Mouse (Mus musculus) layer of hippocampus, postnatal 10 days (tissue): ENCODE measurements at regions not wholly inside any gene's neighbourhood (a gene's known extent, or its start where the extent isn't known, plus 50 kb on each side); places are given as distances from the start of the nearest gene placed in this dataset.

Source experiments
- DNase-seq, 2 experiments: peaks; one replicate each; pipeline ENCODE4 v3.0.0; 2021; ENCODE audit warnings: low spot score in 2 of 2

DNA sequence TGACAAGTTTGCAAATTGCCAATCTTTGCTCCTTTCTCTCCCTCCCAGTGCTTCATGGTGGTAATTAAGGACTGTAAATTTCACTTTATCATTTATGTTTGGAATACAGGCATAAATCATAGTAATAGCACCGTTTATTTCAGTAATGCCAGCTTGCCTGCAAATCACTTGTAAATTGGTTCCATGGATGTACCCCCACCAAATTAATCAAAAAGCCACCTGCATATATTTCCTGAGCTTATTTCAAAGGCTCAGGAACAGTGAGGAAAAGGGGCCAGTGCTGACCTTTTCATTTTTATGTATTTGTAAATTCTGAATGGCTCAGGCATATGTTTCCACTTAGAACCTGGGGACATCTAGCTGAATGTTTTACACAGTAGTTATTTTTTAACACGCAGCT lies 115.0 kb downstream of the D3Ertd751e start:
- DNase-seq: no peak

GRCm38 (mm10) chr3:41862674-41863073 lies 120.3 kb downstream of the D3Ertd751e start:
- no peak for DNase-seq

DNA sequence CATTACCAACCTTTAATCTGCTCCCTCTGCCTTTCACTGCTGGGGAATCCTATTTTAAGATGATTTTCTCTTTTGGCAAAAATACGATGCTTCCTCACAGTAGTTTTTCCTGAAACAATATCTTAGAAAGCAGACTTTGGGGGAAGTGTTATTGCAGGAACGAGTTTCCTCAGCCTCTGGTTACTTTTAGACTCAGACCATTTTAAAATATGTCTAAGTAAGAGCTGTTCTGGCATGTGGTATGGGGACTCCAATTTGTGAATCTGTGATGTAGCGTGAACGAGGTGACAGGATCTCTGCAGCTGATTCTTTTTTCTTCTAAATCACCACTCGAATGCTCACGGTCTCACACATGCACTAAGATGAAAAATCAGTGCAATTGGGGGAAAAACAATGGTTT lies 166.5 kb downstream of the D3Ertd751e start:
- DNase-seq: no peak

GRCm38 (mm10) chr3:41913190-41913589 lies 170.8 kb downstream of the D3Ertd751e start:
- DNase-seq: no peak

GRCm38 (mm10) chr3:41939843-41940242 lies 197.4 kb downstream of the D3Ertd751e start:
- DNase-seq: peak; percentile 24 to 45

- no peak for DNase-seq
These were observed 200.6 kb downstream of the D3Ertd751e start for GRCm38 (mm10) chr3:41942964-41943363.

DNA sequence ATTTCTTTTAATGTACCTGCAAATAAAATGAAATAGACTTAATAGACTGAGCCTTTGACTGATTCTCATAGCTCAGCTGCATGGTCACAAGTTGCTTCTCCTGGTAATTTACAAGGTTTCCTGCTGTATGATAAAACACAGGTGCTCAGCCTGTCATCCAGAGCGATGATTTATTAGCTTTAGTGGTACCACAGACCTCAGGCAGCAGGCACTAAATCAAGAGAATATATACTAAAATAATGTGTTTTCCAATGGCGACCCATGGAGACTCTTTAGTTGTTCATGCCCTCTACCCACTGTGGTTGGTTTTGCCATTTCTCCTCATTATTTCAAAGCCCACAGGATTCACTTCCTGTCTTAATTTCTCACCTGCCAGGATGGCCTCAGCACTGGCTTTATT lies 207.0 kb downstream of the D3Ertd751e start:
- no peak for DNase-seq

GRCm38 (mm10) chr3:41957385-41957784 lies 215.0 kb downstream of the D3Ertd751e start:
- no peak for DNase-seq

DNA sequence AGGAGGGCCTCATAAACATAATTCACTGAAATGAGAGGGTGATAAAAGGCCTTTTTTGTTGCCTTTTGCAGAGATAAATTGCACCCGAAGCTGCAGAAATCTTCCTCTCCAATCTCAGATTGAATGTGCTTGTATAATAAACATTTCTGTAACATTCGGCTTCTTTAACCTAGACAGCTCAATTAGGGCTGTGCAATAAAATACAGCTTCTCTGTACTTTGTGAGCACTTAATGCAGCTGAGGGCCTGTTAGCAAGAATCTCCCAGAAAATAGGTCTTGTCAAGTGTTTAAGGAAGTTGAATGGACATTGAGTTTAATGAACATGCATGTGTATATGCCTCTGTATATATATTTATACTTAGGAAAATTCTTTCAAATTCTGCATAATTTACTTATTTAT lies 217.8 kb downstream of the D3Ertd751e start:
- DNase-seq: no peak

- peak; percentile 26 to 32 for DNase-seq
These were observed 220.5 kb downstream of the D3Ertd751e start for GRCm38 (mm10) chr3:41962923-41963322.

- no peak for DNase-seq
These were observed 264.4 kb downstream of the D3Ertd751e start for GRCm38 (mm10) chr3:42006672-42007265.

GRCm38 (mm10) chr3:42023187-42023586 lies 280.8 kb downstream of the D3Ertd751e start:
- no peak for DNase-seq

- no peak for DNase-seq
These were observed 297.2 kb downstream of the D3Ertd751e start for GRCm38 (mm10) chr3:42039632-42040031.

DNA sequence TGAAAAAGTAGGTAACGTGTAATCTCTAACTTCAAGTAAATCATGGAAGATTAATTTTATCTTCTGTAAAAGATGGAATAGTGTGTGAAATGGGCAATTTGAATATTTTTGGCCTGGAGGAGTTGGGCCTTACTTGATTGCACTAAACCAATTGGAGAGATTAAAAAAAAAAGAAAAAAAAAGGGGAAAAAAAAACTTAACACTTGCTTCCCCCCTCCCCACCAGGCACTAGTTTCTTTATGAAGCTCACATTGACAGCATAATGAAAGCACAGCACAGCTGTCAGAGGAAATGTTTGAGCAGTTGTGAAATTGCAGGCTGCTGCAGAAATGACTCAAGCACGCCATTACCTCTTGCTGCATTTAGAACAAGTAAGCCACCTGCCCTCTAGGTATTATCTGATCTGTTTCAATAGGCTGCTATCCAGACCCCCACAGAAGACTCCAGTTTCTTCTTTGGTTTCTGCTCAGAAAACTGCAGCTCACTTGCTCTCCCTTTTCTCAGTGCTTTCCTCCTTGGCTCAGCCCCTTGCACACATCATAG lies 297.9 kb downstream of the D3Ertd751e start:
- DNase-seq: no peak

- DNase-seq: no peak
These were observed 298.5 kb downstream of the D3Ertd751e start for GRCm38 (mm10) chr3:42040959-42041358.

DNA sequence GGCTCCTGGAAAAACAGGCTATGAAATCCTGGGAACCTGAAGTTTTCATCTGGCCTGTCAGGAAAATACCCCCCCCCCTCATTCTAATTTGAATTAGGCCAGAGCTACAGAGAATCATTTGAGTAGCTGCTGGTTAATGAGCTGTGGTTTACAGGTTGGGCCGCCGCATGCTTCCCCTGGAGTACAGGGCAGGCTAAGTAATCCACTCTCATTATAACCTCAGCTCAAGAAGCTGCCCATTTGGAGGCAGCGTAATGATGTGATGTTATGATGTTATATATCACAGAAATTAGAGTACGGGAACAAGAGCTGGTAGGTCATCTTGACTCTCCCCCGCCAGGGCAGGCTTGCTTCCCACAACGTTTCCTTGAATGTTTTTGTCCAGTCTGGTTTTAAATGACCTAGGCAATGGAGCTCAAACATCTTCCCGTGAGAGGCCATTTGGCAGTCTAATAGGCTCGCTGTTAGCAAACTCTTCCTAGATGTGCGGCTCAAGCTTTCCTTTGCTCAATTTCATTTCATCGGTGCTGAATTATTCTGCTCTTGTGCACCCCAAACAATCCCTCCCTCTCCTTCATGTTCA lies 315.0 kb downstream of the D3Ertd751e start:
- DNase-seq: no peak

DNA sequence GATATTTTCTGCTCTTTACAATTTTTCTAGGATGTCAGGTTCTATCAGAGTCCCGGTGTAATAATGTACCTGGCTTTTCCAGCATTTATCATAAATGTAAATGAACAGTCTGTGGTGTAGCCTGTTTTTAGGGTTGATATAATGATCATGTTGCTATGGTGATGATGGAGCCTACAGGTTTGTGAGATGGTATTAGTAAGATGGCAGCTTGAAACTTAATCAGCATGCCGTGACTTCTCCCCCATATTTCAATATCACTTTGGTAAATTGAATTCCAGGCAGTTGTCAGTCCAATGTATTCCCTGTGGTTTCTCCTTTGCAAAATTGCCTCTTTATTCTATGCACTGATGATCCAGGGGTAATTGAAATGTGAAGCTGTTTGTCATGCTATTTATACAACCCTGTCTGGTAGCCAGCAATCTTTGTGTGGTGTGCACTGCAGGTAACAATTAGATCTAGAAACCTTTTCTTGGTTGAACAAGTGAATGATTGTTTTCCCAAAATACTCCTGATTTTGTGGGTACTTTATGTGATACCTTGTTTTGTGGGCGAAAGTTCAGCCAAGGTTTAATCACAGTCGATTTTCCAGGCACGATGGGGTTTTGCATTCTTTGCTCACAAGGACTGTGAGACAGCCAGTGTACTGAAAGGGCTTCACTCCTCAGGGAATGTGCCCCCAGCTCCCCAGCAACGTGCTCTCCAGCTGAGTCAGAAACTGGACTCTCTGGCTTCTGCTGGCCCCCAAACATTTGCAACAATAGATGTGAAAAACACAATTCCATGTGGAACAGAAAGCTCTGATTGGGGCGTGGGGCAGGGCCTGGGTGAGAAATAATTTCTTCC lies 322.9 kb downstream of the D3Ertd751e start:
- DNase-seq: no peak

- DNase-seq: no peak
These were observed 323.6 kb downstream of the D3Ertd751e start for GRCm38 (mm10) chr3:42065962-42066361.

DNA sequence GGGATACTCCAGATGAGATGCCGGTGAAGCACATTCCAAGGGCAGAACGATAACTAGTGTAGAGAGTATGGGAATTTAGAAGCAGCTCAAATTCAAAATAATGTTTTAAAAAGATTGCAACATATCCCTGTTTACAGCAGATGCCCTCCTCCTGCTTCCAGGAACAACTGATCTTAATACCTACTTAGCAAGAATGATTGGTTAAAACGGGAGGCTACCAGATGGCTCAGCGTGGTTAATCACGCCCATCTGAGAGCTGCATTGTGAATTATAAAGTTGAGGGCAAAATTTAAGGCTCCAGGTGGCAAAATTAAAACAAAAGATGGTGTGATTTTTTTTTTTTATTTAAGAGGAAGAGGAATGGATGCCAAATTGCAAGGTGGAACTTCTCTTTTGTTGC lies 324.6 kb downstream of the D3Ertd751e start:
- DNase-seq: no peak

- peak; percentile 38 to 62 for DNase-seq
These were observed 332.3 kb downstream of the D3Ertd751e start for GRCm38 (mm10) chr3:42074532-42075287.
